Mouse (Mus musculus): ENCODE measurements at regions not wholly inside any gene's neighbourhood (a gene's known extent, or its start where the extent isn't known, plus 50 kb on each side); places are given as distances from the start of the nearest gene placed in this dataset.

DNA sequence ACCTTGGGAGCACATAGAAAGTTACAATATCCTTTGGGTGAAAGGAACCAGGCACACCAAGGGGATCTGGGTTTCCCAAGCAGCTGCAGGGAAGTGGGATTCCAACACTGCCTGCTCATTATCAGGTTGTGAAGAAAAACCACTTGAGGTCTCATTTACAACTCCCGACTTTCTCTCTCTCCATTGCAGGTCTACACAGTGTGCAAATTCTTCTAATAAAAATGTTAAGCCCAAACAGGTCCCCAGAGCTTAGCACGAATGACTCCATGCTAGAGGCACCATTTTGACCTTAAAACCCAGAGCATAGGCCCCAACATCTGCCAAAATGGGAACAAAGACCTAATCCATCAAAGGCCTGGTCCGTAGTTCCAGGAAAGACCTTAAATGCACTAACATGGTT, 231.3 kb upstream of the Nrip1 start:
- 72% methylated on average over 3 of the region's 3 CpGs for WGBS
- Histone ChIP-seq H3K4me2 (replicated peaks) (no peak overlapping the region), H3K4me1 (replicated peaks) (no peaks in the 10 kb centered on the region), H3K36me3 (no peaks in the 10 kb centered on the region), H3K4me3 (replicated peaks) (no peak overlapping the region), H3K27ac (no peak overlapping the region), H3K9me3 (no peaks in the 10 kb centered on the region), H3K9ac (no peak overlapping the region), H3K27me3 (replicated peaks) (no peaks in the 10 kb centered on the region)
- ATAC-seq = no peak

DNA sequence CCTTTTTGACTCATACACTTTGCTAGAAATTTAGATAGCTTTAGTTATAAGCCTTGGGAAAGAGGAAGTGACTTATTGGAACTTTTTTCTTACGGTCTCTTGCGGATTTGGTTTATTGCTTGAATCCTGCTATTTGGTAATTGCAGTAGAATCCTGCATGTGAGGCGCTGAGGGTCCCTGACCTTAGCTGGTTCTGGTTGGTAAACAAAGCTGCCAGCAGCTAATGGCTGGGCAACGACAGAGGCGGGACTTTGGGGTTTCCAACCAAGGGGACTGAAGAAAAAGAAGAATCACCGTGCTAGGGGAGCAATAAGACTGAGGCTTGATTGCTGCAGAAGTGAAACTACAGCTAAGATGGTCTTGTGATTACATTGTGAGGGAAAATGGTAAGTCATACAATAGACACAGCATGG, 230.2 kb upstream of the Nrip1 start:
- H3K4me2 ChIP-seq (replicated peaks) = peak overlapping the region; percentile 25
- no peaks in the 10 kb centered on the region for H3K36me3 ChIP-seq
- H3K27ac ChIP-seq = no peak overlapping the region
- H3K4me1 ChIP-seq (replicated peaks) = no peaks in the 10 kb centered on the region
- WGBS = 17% methylated on average over 6 of the region's 6 CpGs
- H3K9me3 ChIP-seq = no peaks in the 10 kb centered on the region
- no peak overlapping the region for H3K4me3 ChIP-seq (replicated peaks)
- no peak overlapping the region for H3K9ac ChIP-seq
- peak; percentile 45 for ATAC-seq
- no peaks in the 10 kb centered on the region for H3K27me3 ChIP-seq (replicated peaks)

DNA sequence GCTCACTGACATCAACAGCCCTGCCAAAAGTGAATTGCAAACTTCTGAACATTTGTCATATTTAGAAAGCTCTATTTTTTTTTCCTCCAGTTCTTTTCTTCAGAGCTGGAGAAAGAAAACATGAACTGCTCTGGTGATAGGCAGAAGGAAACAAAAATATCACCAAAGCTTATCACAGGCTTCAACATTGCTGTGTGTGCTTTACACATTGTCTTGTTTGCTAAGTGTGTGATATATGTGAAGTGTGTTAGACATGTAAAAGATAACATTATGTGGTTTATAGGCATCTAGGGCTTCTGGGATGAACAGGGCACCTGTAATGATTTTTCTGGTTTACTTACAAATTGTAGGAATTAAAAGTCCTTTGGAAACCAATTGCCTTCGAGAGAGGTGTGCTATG, 229.8 kb upstream of the Nrip1 start:
- H3K4me3 ChIP-seq (replicated peaks) = no peak overlapping the region
- H3K27ac ChIP-seq = no peak overlapping the region
- peak overlapping the region; percentile 25; the same call in 1 of the 2 replicates for H3K4me2 ChIP-seq (replicated peaks)
- no peak for ATAC-seq
- WGBS = 55% methylated on average over 1 of the region's 1 CpGs
- H3K4me1 ChIP-seq (replicated peaks) = no peaks in the 10 kb centered on the region
- H3K36me3 ChIP-seq = no peaks in the 10 kb centered on the region
- no peaks in the 10 kb centered on the region for H3K9me3 ChIP-seq
- no peaks in the 10 kb centered on the region for H3K27me3 ChIP-seq (replicated peaks)
- H3K9ac ChIP-seq = no peak overlapping the region

DNA sequence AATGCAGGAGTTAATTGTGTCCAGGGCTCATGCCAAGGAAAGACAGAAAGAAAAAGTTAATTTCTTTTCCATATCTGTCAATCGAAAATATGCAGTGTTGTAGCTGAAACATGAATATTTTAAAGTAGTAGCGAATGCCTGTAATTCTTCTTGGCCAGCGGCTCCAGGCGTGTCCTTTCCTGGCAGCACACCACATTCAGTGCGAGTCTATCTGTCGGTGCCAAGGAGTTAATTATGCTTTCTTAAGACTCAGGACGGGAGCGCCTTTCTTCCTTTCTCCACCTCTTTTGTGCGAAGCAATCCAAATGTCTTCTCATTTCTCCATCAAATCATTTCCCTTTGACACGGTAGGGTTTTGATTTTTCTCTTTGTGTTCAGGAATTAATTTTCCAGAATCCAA, 226.5 kb upstream of the Nrip1 start:
- Histone ChIP-seq H3K27me3 (replicated peaks) (no peaks in the 10 kb centered on the region), H3K9ac (no peak overlapping the region), H3K4me1 (replicated peaks) (no peaks in the 10 kb centered on the region), H3K9me3 (no peaks in the 10 kb centered on the region), H3K4me2 (replicated peaks) (no peak overlapping the region), H3K36me3 (no peaks in the 10 kb centered on the region), H3K27ac (no peak overlapping the region), H3K4me3 (replicated peaks) (no peak overlapping the region)
- 74% methylated on average over 10 of the region's 10 CpGs for WGBS
- no peak for ATAC-seq

DNA sequence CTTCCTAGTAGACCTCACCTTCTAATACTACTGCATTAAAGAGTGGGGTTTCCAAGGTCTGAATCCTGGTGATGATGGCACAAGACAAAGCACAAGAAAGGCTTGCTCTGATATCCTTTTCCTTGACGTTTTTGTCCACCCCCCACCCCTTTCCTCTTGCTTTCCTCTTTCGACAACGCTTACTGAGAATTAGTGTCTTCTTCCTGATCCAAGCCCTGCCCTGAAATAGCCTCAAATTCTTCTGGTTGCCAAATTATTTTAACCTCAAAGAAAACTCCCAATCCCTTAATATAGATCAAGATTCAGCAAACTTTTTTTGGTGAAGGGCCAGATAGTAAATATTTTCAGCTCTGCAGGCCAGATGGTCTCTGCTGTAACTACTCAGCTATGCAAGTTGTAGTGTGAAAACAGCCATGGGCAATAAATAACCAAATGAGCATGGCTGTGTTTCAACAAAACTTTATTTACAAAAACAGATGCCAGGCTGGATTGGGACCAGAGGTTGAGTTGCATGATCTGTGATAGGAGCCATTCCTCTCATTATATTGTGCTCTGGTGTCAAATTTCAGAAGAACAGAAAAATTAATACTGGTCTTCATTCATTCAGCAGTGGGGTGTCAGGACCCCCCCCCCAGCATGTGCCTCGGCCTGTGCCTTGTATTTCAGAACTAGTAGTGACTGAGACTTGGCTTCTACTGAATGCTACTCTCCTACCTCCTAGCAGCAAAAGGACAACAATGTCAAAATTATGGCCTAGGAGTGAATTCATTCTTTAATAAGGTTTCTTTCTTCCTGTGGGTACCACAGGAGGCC, 218.5 kb upstream of the Nrip1 start:
- no peak overlapping the region for H3K4me2 ChIP-seq (replicated peaks)
- no peaks in the 10 kb centered on the region for H3K9me3 ChIP-seq
- H3K36me3 ChIP-seq = no peaks in the 10 kb centered on the region
- H3K9ac ChIP-seq = no peak overlapping the region
- peak; percentile 53; the same call in 1 of the 2 replicates for ATAC-seq
- no peak overlapping the region for H3K4me3 ChIP-seq (replicated peaks)
- 0 out of 2 replicates have a peak, but pooled peaks cover 7% of the 10 kb centered on the region for H3K4me1 ChIP-seq (replicated peaks)
- no peaks in the 10 kb centered on the region for H3K27me3 ChIP-seq (replicated peaks)
- no peak overlapping the region for H3K27ac ChIP-seq
- WGBS = 44% methylated on average over 4 of the region's 4 CpGs

DNA sequence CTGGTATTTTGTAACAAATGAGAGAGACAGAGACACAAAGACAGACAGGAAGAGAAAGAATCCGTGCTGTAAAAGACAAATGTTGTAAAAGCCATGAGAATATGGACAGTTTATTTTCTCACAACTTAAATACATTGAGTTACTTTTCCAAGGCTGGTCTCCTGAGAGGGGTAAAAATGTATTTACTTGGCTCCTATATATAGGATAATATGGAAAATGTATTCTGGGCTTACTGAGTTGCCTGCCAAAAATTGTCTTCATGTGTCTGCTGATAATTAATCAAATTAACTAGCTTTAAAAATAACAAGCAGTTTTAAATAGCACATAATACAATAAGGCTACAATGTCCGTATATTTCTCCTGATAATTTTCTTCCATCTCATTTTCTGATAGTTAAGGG, 216.2 kb upstream of the Nrip1 start:
- Histone ChIP-seq H3K4me2 (replicated peaks) (no peak overlapping the region), H3K9me3 (no peaks in the 10 kb centered on the region), H3K36me3 (no peaks in the 10 kb centered on the region), H3K4me1 (replicated peaks) (0 out of 2 replicates have a peak, but pooled peaks cover 7% of the 10 kb centered on the region), H3K4me3 (replicated peaks) (no peak overlapping the region), H3K27ac (no peak overlapping the region), H3K27me3 (replicated peaks) (no peaks in the 10 kb centered on the region), H3K9ac (no peak overlapping the region)
- no peak for ATAC-seq
- 46% methylated on average over 2 of the region's 2 CpGs for WGBS

DNA sequence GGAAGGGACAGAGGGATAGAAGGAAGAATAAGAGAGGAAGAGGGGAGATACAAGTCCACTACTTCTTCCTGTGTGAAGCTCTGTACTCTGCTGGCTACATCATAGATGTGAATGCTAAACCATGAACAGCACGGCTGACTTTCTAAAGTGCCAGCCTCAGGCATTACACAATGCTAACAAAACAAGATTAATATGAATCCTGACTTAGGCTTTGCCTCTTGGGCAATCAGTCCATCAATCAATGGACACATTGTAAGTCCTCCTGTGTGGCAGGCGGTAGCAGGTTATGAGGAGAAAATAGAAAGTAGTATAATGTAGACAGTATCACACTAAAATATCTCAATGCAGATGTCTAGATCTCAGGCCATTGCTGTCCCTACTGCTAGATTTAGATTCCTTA, 203.6 kb upstream of the Nrip1 start:
- no peaks in the 10 kb centered on the region for H3K27me3 ChIP-seq (replicated peaks)
- no peak overlapping the region for H3K9ac ChIP-seq
- H3K4me3 ChIP-seq (replicated peaks) = no peak overlapping the region
- no peaks in the 10 kb centered on the region for H3K4me1 ChIP-seq (replicated peaks)
- ATAC-seq = no peak
- H3K27ac ChIP-seq = no peak overlapping the region
- no peaks in the 10 kb centered on the region for H3K36me3 ChIP-seq
- H3K9me3 ChIP-seq = no peaks in the 10 kb centered on the region
- 77% methylated on average over 2 of the region's 2 CpGs for WGBS
- no peak overlapping the region for H3K4me2 ChIP-seq (replicated peaks)

DNA sequence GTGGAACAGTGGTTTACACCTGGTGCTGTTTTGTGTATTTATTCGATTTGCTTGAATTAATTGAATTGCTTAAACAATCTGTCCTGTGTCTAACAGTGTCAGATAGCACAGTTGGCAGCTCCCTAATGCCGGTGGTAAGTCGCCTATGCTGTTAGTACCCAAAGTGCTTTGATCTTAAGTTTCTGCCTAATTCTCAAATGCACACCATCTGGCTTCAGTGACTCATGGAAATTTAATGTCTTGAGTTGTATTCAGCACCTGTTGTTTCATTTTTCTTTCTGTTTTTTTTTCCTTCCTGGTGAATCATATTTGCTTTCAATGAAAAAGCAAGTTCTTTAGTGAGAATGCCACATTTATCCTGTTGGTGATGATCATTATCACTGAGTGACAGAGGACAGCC, 201.7 kb upstream of the Nrip1 start:
- Histone ChIP-seq H3K27ac (no peak overlapping the region), H3K4me2 (replicated peaks) (no peak overlapping the region), H3K9me3 (no peaks in the 10 kb centered on the region), H3K4me3 (replicated peaks) (no peak overlapping the region), H3K4me1 (replicated peaks) (no peaks in the 10 kb centered on the region), H3K27me3 (replicated peaks) (no peaks in the 10 kb centered on the region), H3K36me3 (no peaks in the 10 kb centered on the region), H3K9ac (no peak overlapping the region)
- WGBS = 80% methylated on average over 3 of the region's 3 CpGs
- ATAC-seq = no peak

DNA sequence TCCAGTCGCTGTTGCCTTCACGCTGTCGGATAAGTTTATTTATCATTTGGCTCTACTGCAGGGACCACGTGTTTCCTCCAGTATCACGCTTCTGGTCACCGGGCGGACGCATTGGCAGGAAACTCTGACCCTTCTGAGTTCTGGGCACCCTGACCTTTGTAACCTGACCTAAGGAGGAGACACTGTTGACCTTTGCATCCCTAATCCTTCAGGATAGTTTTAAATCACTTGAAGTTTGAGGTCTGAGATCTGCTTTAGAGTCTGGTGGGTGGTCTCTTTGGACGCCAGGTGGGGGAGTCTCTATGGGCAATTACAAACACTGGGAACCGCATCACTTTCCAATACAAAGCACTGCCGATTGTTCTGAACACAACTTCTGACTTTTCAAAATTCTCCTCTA, 192.6 kb upstream of the Nrip1 start:
- ATAC-seq = no peak
- Histone ChIP-seq H3K4me3 (replicated peaks) (no peak overlapping the region), H3K9ac (no peak overlapping the region), H3K4me2 (replicated peaks) (no peak overlapping the region), H3K36me3 (no peaks in the 10 kb centered on the region), H3K27ac (no peak overlapping the region), H3K27me3 (replicated peaks) (no peaks in the 10 kb centered on the region), H3K4me1 (replicated peaks) (no peaks in the 10 kb centered on the region), H3K9me3 (no peaks in the 10 kb centered on the region)
- WGBS = 27% methylated on average over 11 of the region's 11 CpGs

DNA sequence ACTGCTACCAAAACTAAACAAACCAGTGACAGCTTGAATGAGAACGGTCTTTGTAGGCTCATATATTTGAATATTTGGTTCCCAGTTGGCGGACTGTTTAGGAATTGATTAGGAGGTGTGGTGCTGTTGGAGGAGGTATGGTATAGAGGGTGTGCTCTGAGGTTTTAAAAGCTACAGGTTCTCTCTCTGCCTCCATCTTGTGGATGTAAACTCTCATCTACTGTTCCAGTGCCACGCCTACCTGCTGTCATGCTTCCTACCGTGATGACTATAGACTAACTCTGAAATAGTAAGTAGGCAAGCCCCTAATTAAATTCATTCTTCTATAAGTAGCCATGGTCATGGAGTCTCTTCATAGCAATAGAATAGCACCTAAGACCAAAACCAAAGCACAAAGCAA, 181.2 kb upstream of the Nrip1 start:
- Histone ChIP-seq H3K27me3 (replicated peaks) (no peaks in the 10 kb centered on the region), H3K4me2 (replicated peaks) (no peak overlapping the region), H3K4me1 (replicated peaks) (no peaks in the 10 kb centered on the region), H3K4me3 (replicated peaks) (no peak overlapping the region), H3K36me3 (no peaks in the 10 kb centered on the region), H3K9me3 (no peaks in the 10 kb centered on the region), H3K9ac (no peak overlapping the region), H3K27ac (no peak overlapping the region)
- WGBS = 75% methylated on average over 4 of the region's 4 CpGs
- ATAC-seq = no peak

DNA sequence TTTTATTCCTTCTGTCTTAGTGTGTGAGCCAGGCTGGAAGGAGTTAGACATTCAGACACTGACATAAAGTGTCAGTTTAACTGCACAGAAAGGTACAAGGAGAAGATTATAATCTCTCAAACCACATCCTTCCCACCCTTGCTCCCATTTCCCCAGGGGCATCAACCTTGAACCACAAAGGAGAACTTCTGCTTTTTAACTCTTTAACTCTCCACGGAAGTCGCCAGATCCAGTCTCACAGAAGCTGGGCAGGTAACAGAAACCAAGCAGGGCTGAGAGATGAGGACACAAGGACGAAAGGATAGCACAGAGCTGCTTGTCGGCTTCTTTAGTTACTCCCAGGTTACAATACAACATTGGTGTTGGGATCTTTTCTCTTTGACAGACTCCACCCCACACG, 176.0 kb upstream of the Nrip1 start:
- Histone ChIP-seq H3K36me3 (no peaks in the 10 kb centered on the region), H3K9ac (no peak overlapping the region), H3K9me3 (no peaks in the 10 kb centered on the region), H3K27me3 (replicated peaks) (no peaks in the 10 kb centered on the region), H3K4me3 (replicated peaks) (no peak overlapping the region), H3K4me2 (replicated peaks) (no peak overlapping the region), H3K27ac (no peak overlapping the region), H3K4me1 (replicated peaks) (no peaks in the 10 kb centered on the region)
- WGBS = 88% methylated on average over 5 of the region's 5 CpGs
- ATAC-seq = no peak

DNA sequence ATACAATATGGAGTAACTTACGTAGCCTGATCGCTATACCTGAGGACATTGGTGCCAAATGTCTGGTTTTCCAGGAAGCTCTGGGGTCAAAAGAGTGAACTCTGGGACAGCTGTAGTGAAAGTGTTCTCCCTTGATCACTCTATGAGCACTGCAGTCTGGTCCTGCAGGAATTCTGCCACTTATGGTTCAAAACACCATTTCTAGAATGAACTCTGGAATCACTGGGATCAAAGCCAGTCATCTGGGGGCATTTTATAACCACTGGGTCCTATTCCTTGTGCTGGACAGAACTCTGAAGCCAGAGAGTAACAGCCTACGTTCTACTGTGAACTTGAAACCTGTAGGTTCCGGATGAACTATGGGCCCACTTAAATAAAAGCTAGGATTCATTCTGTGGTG, 173.5 kb upstream of the Nrip1 start:
- 93% methylated on average over 4 of the region's 4 CpGs for WGBS
- Histone ChIP-seq H3K36me3 (no peaks in the 10 kb centered on the region), H3K27ac (no peak overlapping the region), H3K4me1 (replicated peaks) (no peaks in the 10 kb centered on the region), H3K27me3 (replicated peaks) (no peaks in the 10 kb centered on the region), H3K9ac (no peak overlapping the region), H3K4me2 (replicated peaks) (no peak overlapping the region), H3K9me3 (no peaks in the 10 kb centered on the region), H3K4me3 (replicated peaks) (no peak overlapping the region)
- ATAC-seq = no peak

DNA sequence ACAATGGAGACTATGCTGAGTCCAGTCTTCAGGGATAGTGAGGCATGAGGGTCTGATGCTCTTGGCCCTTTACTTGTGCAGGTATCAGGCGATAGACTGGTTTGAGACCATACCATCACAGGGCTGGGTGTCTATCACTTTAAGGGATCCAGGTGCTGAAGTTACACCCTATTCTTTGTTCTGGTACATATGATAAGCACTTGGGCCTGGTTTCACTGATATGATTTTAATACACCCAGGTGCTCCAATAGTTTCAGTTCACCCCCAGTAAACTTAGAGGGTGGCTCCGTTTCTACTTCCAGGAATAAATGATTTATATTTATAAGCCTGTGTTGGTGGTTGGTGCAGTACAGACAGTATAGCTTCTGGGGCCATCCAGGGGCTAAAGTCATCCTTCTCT, 173.0 kb upstream of the Nrip1 start:
- H3K27me3 ChIP-seq (replicated peaks) = no peaks in the 10 kb centered on the region
- 83% methylated on average over 2 of the region's 2 CpGs for WGBS
- no peak for ATAC-seq
- no peak overlapping the region for H3K27ac ChIP-seq
- H3K36me3 ChIP-seq = no peaks in the 10 kb centered on the region
- no peak overlapping the region for H3K4me2 ChIP-seq (replicated peaks)
- H3K4me3 ChIP-seq (replicated peaks) = no peak overlapping the region
- H3K9ac ChIP-seq = no peak overlapping the region
- H3K9me3 ChIP-seq = no peaks in the 10 kb centered on the region
- no peaks in the 10 kb centered on the region for H3K4me1 ChIP-seq (replicated peaks)
